Comparison of ENCODE assay signal across 12 mouse cellular contexts in the genomic region with DNA sequence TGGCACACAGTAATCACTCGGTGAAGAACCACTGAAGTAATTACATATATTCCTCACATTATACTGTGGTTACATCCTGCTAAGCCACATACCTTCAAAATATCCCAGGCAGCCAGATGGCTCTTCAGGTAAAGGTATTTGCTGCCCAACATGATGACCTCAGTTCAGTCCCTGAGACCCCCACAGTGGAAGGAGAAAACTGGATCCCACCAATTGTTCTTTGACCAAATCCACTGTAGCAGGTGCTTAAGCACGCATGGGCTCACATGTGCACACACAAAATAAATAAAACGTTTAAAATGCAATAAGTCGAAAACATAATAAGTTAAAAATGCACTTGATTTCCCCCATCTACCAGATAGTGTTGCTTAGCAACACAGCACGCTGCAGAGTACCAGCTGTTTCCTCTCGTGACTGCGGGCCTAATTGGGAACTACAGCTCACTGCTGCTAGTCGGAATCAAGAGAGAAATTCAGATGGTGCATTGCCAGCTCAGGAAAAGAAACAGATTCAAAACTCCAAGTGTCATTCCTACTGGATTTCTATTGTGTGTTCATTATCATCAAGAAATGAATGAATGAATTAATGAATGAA.
DNase-seq lines count a peak whose midpoint lies in the region; ATAC-seq lines count a peak whose summit lies in the region.
"Had no signal": no experiment of that assay in that cellular context is flagged by ENCODE, and none has a peak within 500 bp of the region (broad histone marks: within the 10 kb centered on the region; RNA-seq: fewer than 3 reads in every experiment).

No protein-coding gene starts in this region.

- no peak overlapping the region for H3K9ac ChIP-seq in forebrain, embryonic 16.5 days (replicated peaks; ENCODE audit: low read depth, low read length)
- H3K9ac ChIP-seq: embryonic facial prominence, embryonic 12.5 days; stomach, embryonic 15.5 days had no signal

- DNase-seq in lung, postnatal 14 days: peak; percentile 15
- DNase-seq in lung, adult 18-20 months: no peak
- DNase-seq in left cerebral cortex, adult 9 months (ENCODE audit: low spot score in 2 of 2): peak; percentile 45 to 77
- DNase-seq in thymus, postnatal 0 days (ENCODE audit: low spot score): peak; percentile 48
- no peak for DNase-seq in gastrocnemius, adult 18-20 months (ENCODE audit: low spot score)
- DNase-seq in embryo, embryonic 11 days: no peak
- DNase-seq: kidney, adult 2 months had no signal

- ATAC-seq in forebrain, embryonic 16.5 days: peak; percentile 92
- no peak for ATAC-seq in erythroblast, adult 5-6 weeks (replicated peaks; ENCODE audit: low FRiP score, poor library complexity, severe bottlenecking)

- no peaks in the 10 kb centered on the region for H3K27me3 ChIP-seq in forebrain, embryonic 16.5 days (replicated peaks; ENCODE audit: control insufficient read depth, insufficient read depth, low read length)
- H3K27me3 ChIP-seq: embryonic facial prominence, embryonic 12.5 days; megakaryocyte, embryonic 14.5 days; stomach, embryonic 15.5 days had no signal

- H3K4me2 ChIP-seq in forebrain, embryonic 16.5 days (ENCODE audit: low read length): no peak overlapping the region
- H3K4me2 ChIP-seq: embryonic facial prominence, embryonic 12.5 days; stomach, embryonic 15.5 days had no signal

- H3K36me3 ChIP-seq in forebrain, embryonic 16.5 days (ENCODE audit: control insufficient read depth, insufficient read depth): no peaks in the 10 kb centered on the region
- H3K36me3 ChIP-seq: embryonic facial prominence, embryonic 12.5 days; stomach, embryonic 15.5 days had no signal

- H3K9me3 ChIP-seq in forebrain, embryonic 16.5 days (ENCODE audit: control insufficient read depth, low read length): no peaks in the 10 kb centered on the region
- H3K9me3 ChIP-seq: embryonic facial prominence, embryonic 12.5 days; megakaryocyte, embryonic 14.5 days; stomach, embryonic 15.5 days had no signal

- 46% methylated on average over 8 of the region's 8 CpGs for WGBS in forebrain, embryonic 16.5 days

- H3K4me1 ChIP-seq in forebrain, embryonic 16.5 days (replicated peaks; ENCODE audit: control insufficient read depth, insufficient read depth, low read length): peaks cover 12% of the 10 kb centered on the region
- H3K4me1 ChIP-seq: embryonic facial prominence, embryonic 12.5 days; stomach, embryonic 15.5 days had no signal

- H3K4me3 ChIP-seq in forebrain, embryonic 16.5 days (replicated peaks; ENCODE audit: low read length): no peak overlapping the region
- H3K4me3 ChIP-seq: embryonic facial prominence, embryonic 12.5 days; stomach, embryonic 15.5 days had no signal

- peak overlapping the region; percentile 49; the same call in 1 of the 2 replicates for H3K27ac ChIP-seq in forebrain, embryonic 16.5 days (ENCODE audit: low read length)
- H3K27ac ChIP-seq: embryonic facial prominence, embryonic 12.5 days; stomach, embryonic 15.5 days had no signal

Comparison
In these comparisons a context has a peak if more than half of its experiments do, and no peak if none do; other contexts are left out.
1. DNase-seq: peak in lung, postnatal 14 days (single experiment), left cerebral cortex, adult 9 months (2 of 2) and thymus, postnatal 0 days (single experiment); none in lung, adult 18-20 months (0 of 2), gastrocnemius, adult 18-20 months (single experiment) and embryo, embryonic 11 days (single experiment).